Mouse (Mus musculus): ENCODE measurements around the gene 2810459M11Rik. TPM values are rescaled to one million over a fixed set of nuclear protein-coding genes. Genes with fewer than 3 reads are reported as not detected.

The 2810459M11Rik gene
- total RNA-seq, 2 experiments from 2014 or later = 8.9 to 9.8 TPM

DNA sequence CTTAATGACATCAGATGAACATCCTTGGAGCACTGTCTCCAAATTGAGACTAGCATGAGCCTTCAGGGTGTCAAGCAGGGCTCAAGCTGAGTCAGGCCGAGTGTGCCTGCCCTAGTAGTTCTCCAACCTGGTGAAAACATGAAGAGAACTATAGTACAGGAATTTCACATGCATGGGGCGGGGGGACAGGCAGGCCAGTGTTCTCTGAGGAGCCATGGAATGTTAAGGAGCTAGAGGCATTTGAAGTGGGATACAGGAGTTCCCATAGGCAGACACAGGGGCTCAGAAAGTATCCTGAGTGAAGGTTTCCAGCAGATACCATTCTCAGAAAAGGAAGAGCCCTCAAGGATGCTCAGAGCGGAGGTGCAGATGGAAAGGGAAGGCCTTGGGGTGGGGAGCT, 3.1 kb downstream of the 2810459M11Rik start:
- no peak for DNase-seq (ENCODE audit: low spot score in 2 of 2)

DNA sequence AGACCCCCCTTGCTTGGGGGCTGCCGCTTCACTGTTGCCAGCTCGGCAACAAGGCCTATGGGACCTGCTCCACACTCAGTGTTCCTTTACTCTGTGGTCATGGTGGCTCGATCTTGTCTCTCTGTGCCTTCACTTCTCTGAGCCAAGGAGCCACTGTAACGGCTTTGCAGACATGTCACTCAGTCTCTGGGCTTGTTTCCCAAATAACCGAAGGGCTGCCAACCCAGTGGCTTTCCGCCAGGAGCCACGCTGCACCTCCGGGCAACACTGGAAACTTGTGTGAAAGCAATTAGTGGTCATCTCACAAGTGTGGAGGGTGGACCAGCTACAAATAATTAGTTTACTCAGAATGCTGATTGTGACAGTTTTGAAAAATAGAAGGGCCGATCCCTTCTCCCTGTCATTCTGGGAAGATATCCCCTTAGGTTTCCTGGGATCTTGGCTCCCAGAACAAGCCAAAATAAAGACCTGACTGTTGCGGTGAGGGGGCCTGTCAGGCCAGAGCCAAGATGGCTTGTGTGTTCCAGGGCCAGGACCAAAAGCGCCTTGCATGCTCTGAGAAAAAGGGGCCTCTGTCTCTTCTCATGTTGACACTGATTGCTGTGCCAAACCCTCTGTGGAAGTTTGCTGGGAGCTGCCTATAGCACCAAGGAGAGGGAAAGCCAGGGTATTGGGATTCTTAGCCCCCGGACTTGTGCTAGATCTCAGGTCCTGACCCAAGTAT, 7.7 kb downstream of the 2810459M11Rik start:
- peak; percentile 87 to 93 for DNase-seq (ENCODE audit: low spot score in 2 of 2)

DNA sequence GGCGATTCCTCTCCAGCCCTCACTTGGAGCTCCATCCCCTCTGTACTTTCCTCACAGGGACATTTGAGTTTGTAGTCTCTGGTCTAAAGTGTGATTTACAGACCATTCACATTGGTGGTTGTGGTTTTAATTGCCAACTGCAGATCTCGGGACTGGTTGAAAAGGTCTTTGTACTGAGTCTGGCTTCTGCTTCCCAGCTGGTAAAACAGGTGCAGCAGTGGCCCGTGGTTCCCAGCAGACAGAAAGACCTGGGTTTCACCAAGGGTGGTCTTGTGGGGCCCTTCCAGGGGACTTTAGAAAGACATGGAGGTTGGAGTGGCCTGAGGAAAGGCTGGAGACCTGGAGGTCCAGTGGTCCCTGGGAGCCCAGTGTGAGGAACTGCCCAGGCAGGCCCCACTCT, 9.3 kb downstream of the 2810459M11Rik start:
- DNase-seq (ENCODE audit: low spot score in 2 of 2) = no peak

DNA sequence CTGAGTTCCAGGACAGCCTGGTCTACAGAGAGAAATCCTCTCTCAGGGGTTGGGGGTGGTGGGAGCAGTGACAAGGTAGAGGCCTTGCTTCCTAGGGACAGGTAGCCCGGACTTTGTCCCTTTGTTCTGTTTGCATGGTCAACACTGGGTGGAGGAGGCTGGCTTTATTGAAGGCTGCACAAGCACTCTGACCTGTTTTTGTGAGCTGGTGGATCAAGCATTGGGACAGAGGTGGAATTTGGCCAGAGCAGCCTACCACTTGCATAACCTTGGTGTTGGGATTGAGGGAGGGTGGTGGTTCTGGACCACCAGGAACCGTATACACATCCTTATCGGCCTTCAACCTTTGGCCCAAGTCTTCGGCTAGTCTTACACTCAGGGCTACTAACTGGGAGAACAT, 10.6 kb downstream of the 2810459M11Rik start:
- no peak for DNase-seq (ENCODE audit: low spot score in 2 of 2)

DNA sequence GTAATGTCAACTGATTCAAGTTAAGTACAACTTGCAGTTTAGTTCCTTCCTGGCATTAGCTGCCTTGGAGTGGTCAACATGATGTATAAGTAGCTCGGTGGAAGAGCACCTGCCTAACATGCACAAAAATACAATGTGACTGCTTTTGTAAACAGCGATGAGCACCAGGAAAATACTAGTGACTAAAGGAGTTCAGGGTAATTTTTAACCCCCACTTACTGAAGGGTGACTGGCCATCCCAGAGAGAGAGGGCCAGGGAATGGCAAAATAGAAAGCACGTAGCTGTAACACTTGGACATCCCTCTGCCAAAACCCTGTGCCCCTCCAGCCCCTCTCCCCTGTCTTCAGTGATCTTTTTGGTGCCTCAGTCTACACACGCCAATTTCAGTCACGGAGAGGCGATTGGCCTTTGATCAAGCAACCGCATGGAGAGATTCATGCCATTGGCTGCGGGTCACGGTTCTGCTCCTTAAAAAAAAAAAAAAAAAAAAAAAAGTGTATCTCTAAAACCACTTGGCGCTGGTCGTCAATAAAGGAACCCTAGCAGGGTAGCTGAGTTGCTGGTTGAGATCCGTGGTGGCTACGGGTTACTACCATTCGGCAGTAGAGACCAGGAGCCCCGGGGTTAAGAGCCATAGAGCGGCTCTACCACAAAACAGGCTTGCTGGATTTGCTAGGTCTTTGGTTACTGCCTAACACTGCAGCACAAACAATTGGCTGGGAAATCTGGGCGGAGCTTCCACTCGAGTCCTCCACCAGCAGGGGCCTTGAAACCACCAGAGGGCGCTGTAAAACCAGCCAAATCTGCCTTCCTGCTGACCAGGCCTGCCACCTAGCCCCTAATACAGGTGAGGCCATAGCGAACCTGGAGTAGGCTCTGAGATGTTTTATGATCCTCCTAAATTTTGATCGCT, 13.4 kb downstream of the 2810459M11Rik start:
- peak; percentile 94 to 96 for DNase-seq (ENCODE audit: low spot score in 2 of 2)

DNA sequence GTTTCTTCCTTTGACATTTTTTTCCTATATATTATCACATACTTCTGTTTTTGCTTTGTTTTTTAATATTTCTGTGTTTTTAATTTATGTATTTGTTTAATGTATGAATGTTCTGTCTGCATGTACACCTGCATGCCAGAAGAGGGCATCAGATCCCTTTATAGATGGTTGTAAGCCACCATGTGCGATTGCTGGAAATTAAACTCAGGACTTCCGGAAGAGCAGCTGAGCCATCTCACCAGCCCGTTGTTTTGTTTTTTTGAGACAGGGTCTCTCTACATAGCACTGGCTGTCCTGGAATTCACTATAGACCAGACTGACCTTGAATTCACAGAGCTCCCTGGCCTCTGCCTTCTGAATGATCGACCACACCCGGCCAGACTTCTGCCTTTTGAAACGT, 16.9 kb downstream of the 2810459M11Rik start:
- no peak for DNase-seq (ENCODE audit: low spot score in 2 of 2)

DNA sequence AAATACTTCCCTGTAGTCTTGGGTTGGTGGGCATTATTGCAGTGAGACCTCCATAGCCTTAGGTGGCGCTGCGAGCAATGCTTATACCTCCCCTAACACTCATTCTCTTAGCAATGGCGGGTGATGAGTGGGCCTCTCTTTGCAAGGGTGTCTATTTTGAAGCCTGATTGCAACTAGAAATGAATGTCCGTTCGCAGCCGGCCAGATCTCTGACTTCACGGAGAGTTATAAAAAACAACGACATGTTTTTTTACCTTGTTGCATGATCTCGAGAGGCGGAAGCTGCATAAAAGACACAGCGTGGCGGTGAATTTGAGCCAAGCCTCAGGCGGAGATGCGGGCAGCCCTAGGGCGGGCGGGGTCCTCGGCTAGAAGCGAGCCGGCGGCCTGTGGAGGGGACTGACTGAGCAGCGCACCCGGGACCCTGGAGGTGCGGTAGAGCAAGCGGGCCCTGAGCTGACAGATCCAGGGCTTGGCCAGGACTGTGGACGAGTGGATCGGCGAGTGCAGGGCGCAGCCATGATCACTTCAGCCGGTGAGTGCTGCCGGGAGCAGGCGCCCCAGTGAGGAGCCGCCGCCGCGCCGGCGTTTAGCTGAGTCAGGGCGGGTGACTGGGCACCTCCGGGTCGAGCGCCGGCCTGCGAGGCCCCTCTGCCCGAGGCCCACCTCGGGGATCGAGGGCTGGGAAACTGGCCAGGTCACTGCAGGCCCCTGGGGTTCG, 18.8 kb downstream of the 2810459M11Rik start, which contains the start of gene Psmd1:
TSS of gene Psmd1 (plus strand) at position 117 of the 721 bp plus-strand sequence.
- peak; percentile 88 to 92 for DNase-seq (ENCODE audit: low spot score in 2 of 2)

DNA sequence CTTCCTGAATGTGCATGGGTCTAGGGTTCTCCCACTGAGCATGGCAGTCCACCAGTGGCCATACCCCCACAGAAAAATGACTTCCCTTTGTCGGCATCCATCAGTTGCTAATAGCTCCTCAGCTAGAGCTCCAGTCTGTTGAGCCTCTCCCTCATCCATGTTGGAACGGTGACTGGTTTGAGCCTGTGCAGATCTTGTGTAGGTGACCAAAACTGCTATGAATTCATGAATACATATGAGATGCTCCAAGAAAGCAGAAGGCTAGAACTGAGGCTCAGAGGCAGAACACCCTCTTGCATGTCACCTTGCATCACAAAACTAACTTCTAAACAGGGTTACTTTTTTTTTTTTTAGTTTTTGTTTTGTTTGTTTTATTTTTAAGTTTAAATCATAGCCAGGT, 30.9 kb downstream of the 2810459M11Rik start:
- DNase-seq (ENCODE audit: low spot score in 2 of 2) = no peak

DNA sequence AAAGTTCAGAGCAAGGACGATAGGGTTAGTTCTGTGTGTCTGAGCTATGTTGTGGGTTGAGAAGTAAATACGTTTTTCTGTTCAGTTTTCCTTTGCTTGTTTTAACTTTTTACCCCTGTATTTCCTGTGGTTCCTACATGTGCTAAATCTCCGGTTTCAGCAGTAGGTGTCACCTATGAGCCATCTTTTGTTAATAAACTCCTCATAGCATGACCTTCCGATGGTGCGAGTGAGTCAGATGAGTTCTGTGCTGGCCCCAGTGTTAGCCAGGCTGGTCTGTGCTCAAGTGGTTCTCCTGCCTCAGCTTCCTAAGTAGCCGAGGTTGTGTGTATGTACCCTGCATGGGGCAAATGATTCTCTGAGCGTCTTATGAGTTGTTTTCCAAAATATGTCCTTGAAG, 48.8 kb downstream of the 2810459M11Rik start:
- no peak for DNase-seq (ENCODE audit: low spot score in 2 of 2)

DNA sequence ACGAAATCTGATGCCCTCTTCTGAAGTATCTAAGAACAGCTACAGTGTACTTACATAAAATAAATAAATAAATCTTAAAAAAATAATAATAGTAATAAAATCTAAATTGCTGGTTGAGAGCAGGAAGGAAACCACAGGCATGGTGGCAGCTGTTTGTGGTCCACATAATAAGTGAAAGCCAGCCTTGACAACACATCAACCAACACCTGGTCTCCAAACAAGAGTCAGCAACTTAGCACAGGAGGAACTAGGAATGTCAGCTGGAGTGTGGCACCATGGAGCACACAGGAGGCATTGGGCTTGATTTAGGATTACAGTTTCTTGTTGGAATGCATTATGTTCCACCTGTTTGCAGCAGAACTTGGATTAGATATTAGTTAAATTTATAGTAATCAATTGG, 59.4 kb downstream of the 2810459M11Rik start:
- no peak for DNase-seq (ENCODE audit: low spot score in 2 of 2)

Other genes with a start within 250 kb of the 2810459M11Rik start
- 100 to 1,000 TPM; 505 to 525 TPM for gene Itm2c, start 151.6 kb upstream of the 2810459M11Rik start, total RNA-seq (2021)
- gene 4933407L21Rik, start 117.4 kb upstream of the 2810459M11Rik start, total RNA-seq (2021) = 1 to 10 TPM; 4.1 to 5.3 TPM
- not detected for gene Gpr55, start 84.9 kb upstream of the 2810459M11Rik start, total RNA-seq (2021)
- 1 to 10 TPM in 1 of 2 experiments, under 1 TPM in 1; 0.95 to 1.1 TPM for gene Spata3, start 29.0 kb upstream of the 2810459M11Rik start, total RNA-seq (2021)
- 100 to 1,000 TPM; 109 to 114 TPM for gene Psmd1, start 18.5 kb downstream of the 2810459M11Rik start, total RNA-seq (2021)
- under 1 TPM in 1 of 2 experiments, not detected in 1; 0.17 TPM for gene Htr2b, start 66.1 kb downstream of the 2810459M11Rik start, total RNA-seq (2021)
- 1 to 10 TPM; 2.4 to 4.8 TPM for gene Gm21972, start 87.8 kb downstream of the 2810459M11Rik start, total RNA-seq (2021)
- gene Armc9, start 108.9 kb downstream of the 2810459M11Rik start, total RNA-seq (2021) = 10 to 100 TPM; 35.7 to 37.2 TPM